Mouse (Mus musculus) cerebellum, postnatal 36 days (tissue): ENCODE measurements at regions not wholly inside any gene's neighbourhood (a gene's known extent, or its start where the extent isn't known, plus 50 kb on each side); places are given as distances from the start of the nearest gene placed in this dataset.

ENCODE experiments used
- DNase-seq, 2 experiments: peaks; one replicate each; pipeline ENCODE4 v3.0.0; 2021 to 2022; ENCODE audit warnings: mixed read lengths in 2 of 2

DNA sequence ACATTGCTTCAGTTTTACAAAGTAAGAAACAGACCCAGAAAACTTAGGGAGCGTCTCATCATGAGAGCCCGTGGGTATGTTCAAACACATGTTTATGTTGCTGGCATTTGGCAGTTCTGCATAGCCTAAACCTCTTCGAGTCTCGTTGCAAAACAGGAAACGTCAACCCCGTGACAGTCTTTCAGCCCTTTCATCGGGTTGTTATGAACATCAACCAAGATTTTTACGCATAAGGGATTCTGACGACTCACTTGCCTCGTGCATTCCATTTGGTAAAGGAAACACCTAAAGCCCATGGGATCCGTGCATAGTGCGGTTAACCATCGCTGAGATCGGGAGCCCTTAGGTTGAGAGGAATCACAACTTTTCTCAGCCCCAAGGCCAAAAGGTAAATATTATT is 115.7 kb downstream of the Gpam start:
- DNase-seq = no peak

DNA sequence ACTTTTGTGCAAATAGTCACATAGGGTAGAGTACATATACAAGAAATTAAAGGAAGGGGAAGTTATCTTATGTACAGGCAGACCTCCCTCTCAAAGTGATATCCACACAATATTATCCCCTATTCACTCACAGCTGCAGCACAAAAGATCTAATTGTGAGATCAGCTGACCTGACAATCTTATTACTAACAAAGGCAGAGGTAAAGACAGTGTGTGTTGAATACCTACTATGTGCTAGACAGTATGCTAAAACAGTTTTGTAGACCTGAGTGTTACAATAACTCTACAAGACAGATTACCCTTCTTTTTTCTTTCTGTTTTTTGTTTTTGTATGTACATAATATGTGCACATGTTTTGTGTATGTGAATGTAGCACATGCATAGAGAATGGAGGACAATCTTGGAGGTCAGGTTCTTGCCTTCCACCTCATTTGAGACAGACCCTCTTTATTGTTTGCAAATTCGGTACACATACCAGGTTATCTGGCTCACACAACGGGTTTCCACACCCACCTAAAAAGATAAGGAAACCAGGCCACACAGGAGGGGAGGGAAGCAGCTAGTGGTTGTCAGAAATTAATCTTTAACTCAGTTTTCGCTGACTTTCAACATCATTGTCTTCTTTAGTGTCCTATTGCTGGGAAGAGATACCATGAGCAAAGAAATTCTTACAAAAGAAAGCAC is 118.4 kb downstream of the Gpam start:
- no peak for DNase-seq

- DNase-seq = no peak
These were observed 137.1 kb downstream of the Gpam start for GRCm38 (mm10) chr19:54989982-54990381.

- no peak for DNase-seq
These were observed 142.5 kb downstream of the Gpam start for GRCm38 (mm10) chr19:54984541-54984940.

GRCm38 (mm10) chr19:54982801-54983200 is 144.2 kb downstream of the Gpam start:
- DNase-seq = no peak

- DNase-seq = no peak
These were observed 155.4 kb downstream of the Gpam start for GRCm38 (mm10) chr19:54971440-54972211.

- no peak for DNase-seq
These were observed 168.7 kb downstream of the Gpam start for GRCm38 (mm10) chr19:54958328-54958727.

DNA sequence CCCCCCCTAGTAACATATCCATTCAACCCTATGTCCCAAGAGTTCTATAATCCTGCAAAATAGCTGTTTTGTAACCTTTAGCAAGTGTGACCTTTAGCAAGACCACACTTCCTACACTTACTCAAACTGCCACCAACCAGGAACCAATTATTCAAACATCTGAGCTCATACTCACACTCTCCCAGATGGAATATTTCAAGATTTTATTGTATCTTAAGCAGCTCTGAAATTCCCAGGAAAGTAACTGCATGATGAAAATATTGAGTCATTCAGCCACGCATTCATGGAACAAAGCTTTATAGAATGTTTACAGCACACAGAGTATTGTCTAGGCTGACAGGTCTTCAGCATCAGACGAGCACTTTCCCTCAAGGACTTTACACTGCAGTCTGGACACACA is 171.9 kb downstream of the Gpam start:
- no peak for DNase-seq

DNA sequence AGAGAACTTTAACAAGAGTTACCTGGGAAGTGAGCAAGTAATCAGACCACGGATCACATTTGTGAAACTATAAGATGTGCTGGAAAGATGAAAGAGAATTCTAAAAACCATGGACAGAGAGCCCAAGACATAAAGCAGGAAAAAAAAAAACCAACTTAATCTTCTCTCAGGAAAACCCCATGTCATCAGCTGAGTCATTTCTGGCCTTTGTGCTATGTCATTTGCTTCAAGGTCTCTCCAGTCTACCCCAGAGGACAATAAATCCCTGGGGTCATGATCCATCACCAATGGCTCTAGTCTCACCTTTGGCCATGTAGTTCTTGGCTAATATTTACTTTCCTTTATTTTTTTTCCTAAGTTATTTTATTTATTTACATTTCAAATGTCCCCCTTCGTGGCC is 174.5 kb downstream of the Gpam start:
- DNase-seq = no peak

- no peak for DNase-seq
These were observed 178.5 kb downstream of the Gpam start for GRCm38 (mm10) chr19:54948359-54949127.

- DNase-seq = no peak
These were observed 179.5 kb downstream of the Gpam start for GRCm38 (mm10) chr19:54947583-54947982.

GRCm38 (mm10) chr19:54932579-54932978 is 194.5 kb downstream of the Gpam start:
- no peak for DNase-seq

DNA sequence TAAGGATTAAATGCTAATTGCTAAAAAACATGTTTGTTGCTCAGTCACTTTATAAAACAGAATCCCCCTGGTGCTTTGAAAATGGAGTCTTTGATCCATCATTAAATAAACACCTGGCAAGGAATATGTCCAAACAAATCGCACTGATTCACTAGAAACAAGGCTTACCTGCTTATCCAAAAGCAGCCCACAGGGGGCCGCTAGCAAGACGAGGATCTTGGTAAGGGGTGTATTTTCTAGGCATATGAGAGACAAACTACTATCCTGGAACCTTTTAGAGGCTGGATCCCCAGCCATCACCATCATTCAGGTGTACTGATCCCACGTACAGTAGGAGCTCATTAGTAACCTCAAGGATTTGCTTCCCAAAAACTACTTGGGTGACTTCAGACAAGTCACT is 201.2 kb downstream of the Gpam start:
- DNase-seq = no peak

DNA sequence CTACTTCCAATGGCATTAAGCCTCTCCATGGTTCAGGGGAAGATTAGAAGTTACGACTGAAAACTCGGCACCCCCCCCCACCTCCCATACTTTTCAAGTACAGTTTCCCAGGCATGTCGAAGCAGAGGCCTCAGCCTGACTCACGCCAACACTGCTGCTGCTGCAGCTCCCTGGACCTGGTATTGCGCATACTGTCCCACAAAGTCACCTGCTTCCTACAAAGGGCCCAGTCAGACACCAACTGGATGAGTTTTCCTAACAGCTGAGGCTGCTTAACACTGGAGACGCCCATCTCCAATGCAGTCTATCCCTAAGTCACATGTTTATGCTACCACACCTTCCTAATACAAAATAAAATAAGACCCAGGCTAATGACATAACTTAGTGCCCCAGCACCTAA is 207.4 kb downstream of the Gpam start:
- DNase-seq = no peak

DNA sequence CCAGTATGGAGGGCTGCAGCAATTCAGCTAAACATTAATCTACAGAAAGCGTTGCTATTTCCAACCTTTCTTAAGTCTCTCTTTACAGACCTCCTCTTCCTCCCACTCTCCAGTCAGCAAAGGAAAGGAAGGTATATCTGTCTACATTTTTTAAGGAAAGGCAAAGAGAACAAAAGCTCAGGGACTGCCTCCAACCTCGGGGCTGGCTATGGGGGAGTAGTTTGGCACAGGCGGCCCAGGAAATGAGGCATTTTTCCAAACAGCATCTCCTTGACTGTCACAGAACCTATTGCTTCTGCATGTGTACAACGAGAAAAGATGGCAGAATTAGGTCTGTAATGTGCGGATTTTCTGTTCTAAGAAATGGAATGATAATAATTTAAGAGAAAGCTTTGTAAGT is 233.4 kb downstream of the Gpam start:
- DNase-seq = no peak

DNA sequence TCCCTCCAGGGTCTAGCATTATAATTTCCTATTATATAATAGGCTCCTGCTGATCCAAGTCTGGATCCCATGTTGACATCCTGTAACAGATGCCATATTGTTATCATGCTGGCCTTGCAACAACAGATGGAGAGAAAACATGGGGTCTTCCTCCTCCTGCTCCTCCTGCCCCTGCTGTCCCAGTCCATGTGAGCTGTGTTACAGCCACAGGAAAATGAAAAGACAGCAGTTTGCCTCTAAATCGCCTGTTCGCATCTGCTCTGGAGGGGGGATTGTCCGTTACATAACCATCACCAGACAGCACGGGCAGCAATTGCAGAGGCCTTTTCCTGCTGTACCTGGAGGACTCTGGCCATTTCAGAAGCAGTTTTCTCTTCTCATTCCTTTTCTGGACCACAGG is 260.0 kb downstream of the Gpam start:
- DNase-seq = peak; percentile 7 to 19

DNA sequence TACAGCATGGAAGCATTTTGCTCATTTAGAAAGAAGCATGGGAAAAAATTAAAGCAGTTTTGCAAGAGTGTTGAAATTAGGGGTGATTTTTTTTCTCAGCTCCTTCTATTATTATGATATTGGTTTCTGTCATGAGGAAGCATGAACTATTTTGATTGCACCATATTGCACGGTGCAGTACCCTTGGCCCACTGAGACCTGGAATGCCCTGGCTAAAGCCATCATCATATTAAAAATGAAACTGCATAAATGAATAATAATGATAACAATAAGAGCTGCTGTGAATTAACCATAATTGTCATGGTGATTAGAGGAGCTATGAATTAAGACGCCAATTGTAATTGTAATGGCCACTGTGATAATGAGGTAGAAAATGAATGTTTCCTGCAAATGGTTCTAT is 271.8 kb downstream of the Gpam start:
- DNase-seq = no peak

DNA sequence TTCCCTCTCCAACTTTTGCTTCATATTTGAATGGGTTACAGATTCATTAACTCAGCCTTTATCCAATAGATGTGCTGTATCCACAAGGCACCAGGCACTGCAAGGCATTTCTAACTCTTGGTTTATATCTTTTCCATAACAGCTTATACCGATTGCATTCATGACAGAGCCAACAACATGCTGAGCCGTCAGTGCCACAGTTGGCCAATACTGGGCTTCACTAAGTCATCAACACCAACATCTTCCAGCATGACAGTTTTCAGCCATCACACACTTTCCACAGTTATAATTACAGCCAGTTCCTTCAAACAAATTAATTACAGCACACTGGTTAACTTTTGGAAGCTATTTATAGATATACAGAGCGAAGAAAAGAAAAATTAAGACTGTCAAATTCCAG is 288.8 kb downstream of the Gpam start:
- no peak for DNase-seq

GRCm38 (mm10) chr19:54836451-54836850 is 290.6 kb downstream of the Gpam start:
- DNase-seq = no peak

- no peak for DNase-seq
These were observed 304.9 kb downstream of the Gpam start for GRCm38 (mm10) chr19:54822161-54822560.

DNA sequence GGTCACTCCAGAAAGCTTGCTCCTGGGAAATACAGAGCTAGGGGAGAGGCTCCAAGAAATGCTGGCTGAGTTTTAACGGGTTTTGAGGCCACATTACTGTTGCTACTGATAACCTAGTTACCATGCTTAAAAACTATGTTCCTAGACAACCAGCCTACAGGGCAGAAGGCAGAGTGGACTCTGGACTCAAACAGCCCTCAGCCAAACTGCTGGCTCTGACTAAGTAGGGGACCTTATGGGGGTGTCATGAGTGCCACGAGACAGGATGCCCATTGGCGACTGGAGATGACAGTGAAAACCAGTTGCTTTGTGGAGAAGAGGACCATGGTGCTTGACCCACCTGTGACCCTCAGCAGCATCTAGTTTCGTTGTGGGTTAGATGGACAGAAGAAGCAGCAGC is 306.5 kb downstream of the Gpam start:
- DNase-seq = no peak

- DNase-seq = no peak
These were observed 325.8 kb downstream of the Gpam start for GRCm38 (mm10) chr19:54801123-54801742.

- DNase-seq = no peak
These were observed 339.9 kb downstream of the Gpam start for GRCm38 (mm10) chr19:54787171-54787570.
